In genomic region chr15:99344148-99344870, GRCm38 (mm10) we compare ENCODE assay signal across 8 mouse cellular contexts. TPM values are rescaled to one million over a fixed set of nuclear protein-coding genes. Genes with fewer than 3 reads are reported as not detected.
DNase-seq lines count a peak whose midpoint lies in the region; ATAC-seq and TF ChIP-seq lines count a peak whose summit lies in the region.

No protein-coding gene starts in this region.

- H3K27ac ChIP-seq in left cerebral cortex, adult 2 months, result peak overlapping the region; percentile 79
- H3K27ac ChIP-seq in forebrain, embryonic 14.5 days (ENCODE audit: low read depth, low read length), result peak overlapping the region; percentile 68; the same call in 1 of the 2 replicates
- peak overlapping the region; percentile 77 for H3K27ac ChIP-seq in hindbrain, embryonic 13.5 days
- peak overlapping the region; percentile 69 for H3K27ac ChIP-seq in neural tube, embryonic 15.5 days (replicated peaks)

- no peak overlapping the region for H3K4me3 ChIP-seq in left cerebral cortex, adult 2 months
- no peak overlapping the region for H3K4me3 ChIP-seq in forebrain, embryonic 14.5 days (ENCODE audit: low read depth, low read length)
- no peak overlapping the region for H3K4me3 ChIP-seq in hindbrain, embryonic 13.5 days
- H3K4me3 ChIP-seq in neural tube, embryonic 15.5 days (replicated peaks), result no peak overlapping the region

- no peak overlapping the region for H3K4me2 ChIP-seq in forebrain, embryonic 14.5 days (ENCODE audit: low read length)
- no peak overlapping the region for H3K4me2 ChIP-seq in hindbrain, embryonic 13.5 days
- H3K4me2 ChIP-seq in neural tube, embryonic 15.5 days, result no peak overlapping the region

- no peaks in the 10 kb centered on the region for H3K27me3 ChIP-seq in forebrain, embryonic 14.5 days (replicated peaks; ENCODE audit: control insufficient read depth, insufficient read depth, low read length)
- no peaks in the 10 kb centered on the region for H3K27me3 ChIP-seq in hindbrain, embryonic 13.5 days
- H3K27me3 ChIP-seq in neural tube, embryonic 15.5 days (replicated peaks), result no peaks in the 10 kb centered on the region

- no peak overlapping the region for H3K9ac ChIP-seq in forebrain, embryonic 14.5 days (ENCODE audit: low read length)
- peak overlapping the region; percentile 8; the same call in 1 of the 2 replicates for H3K9ac ChIP-seq in hindbrain, embryonic 13.5 days
- no peak overlapping the region for H3K9ac ChIP-seq in neural tube, embryonic 15.5 days (replicated peaks)

- TF ChIP-seq CTCF in left cerebral cortex, adult 2 months (IDR thresholded peaks at IDR 0.05), result no peak

- no peaks in the 10 kb centered on the region for H3K9me3 ChIP-seq in forebrain, embryonic 14.5 days (replicated peaks; ENCODE audit: control insufficient read depth, low read length)
- no peaks in the 10 kb centered on the region for H3K9me3 ChIP-seq in hindbrain, embryonic 13.5 days
- no peaks in the 10 kb centered on the region for H3K9me3 ChIP-seq in neural tube, embryonic 15.5 days (replicated peaks)

- no peaks in the 10 kb centered on the region for H3K36me3 ChIP-seq in forebrain, embryonic 14.5 days (ENCODE audit: control insufficient read depth, insufficient read depth, low read length)
- no peaks in the 10 kb centered on the region for H3K36me3 ChIP-seq in hindbrain, embryonic 13.5 days
- no peaks in the 10 kb centered on the region for H3K36me3 ChIP-seq in neural tube, embryonic 15.5 days

- 77% methylated on average over 8 of the region's 8 CpGs for WGBS in forebrain, embryonic 14.5 days
- WGBS in hindbrain, embryonic 13.5 days, result 67% methylated on average over 8 of the region's 8 CpGs
- WGBS in neural tube, embryonic 15.5 days, result 71% methylated on average over 8 of the region's 8 CpGs

- peaks cover 10% of the 10 kb centered on the region for H3K4me1 ChIP-seq in forebrain, embryonic 14.5 days (ENCODE audit: control insufficient read depth, insufficient read depth, low read length)
- peaks cover 31% of the 10 kb centered on the region for H3K4me1 ChIP-seq in hindbrain, embryonic 13.5 days (replicated peaks)
- H3K4me1 ChIP-seq in neural tube, embryonic 15.5 days, result peaks cover 35% of the 10 kb centered on the region

- DNase-seq in left cerebral cortex, adult 2 months (ENCODE audit: extremely low spot score in 1 of 2, low spot score in 2 of 2), result no peak
- DNase-seq in left cerebral cortex, postnatal 36 days (ENCODE audit: low spot score in 2 of 2), result no peak
- no peak for DNase-seq in forebrain, embryonic 14.5 days (ENCODE audit: low spot score)
- DNase-seq in testis, postnatal 10 days (ENCODE audit: low spot score), result no peak
- DNase-seq in embryo, embryonic 9.5 days (ENCODE audit: extremely low spot score), result no peak
- DNase-seq in left cerebral cortex, adult 18-20 months (ENCODE audit: low spot score in 2 of 2), result no peak

- ATAC-seq in forebrain, embryonic 14.5 days, result no peak
- ATAC-seq in hindbrain, embryonic 13.5 days (ENCODE audit: low FRiP score), result no peak
- ATAC-seq in neural tube, embryonic 15.5 days (ENCODE audit: low FRiP score), result no peak

- intact Hi-C loops in left cerebral cortex, adult 2 months (cut with DNase I), result no loop called here
- intact Hi-C loops in left cerebral cortex, postnatal 36 days (cut with DNase I), result no loop called here

RNA-seq across cellular contexts. Expression of gene Fmnl3, which starts 26.0 kb away (rescaled TPM):
- total RNA-seq in left cerebral cortex, adult 2 months (2021), result 10 to 100 TPM in 1 of 2 experiments, 1 to 10 TPM in 1; 10.0 to 11.4 TPM
- total RNA-seq in left cerebral cortex, postnatal 36 days (2021), result 10 to 100 TPM; 10.6 to 10.8 TPM
- polyA plus RNA-seq in forebrain, embryonic 14.5 days (2014; fragmentation: Nextera tagmentation; extraction: Ambion mirVana), result 3.9 and 5.6 TPM in 2 replicates
- 8.2 and 8.8 TPM in 2 replicates for polyA plus RNA-seq in hindbrain, embryonic 13.5 days (2015; fragmentation: Nextera tagmentation; extraction: Ambion mirVana)
- polyA plus RNA-seq in neural tube, embryonic 15.5 days (2015; fragmentation: Nextera tagmentation; extraction: Ambion mirVana), result 7.9 and 11.9 TPM in 2 replicates
- total RNA-seq in left cerebral cortex, adult 18-20 months (2021), result 1 to 10 TPM; 8.5 to 9.6 TPM

RNA-seq across cellular contexts. Expression of gene Tmbim6, which starts 48.4 kb away (rescaled TPM):
- total RNA-seq in left cerebral cortex, adult 2 months (2021), result 100 to 1,000 TPM; 332 to 333 TPM
- 100 to 1,000 TPM; 319 to 339 TPM for total RNA-seq in left cerebral cortex, postnatal 36 days (2021)
- polyA plus RNA-seq in forebrain, embryonic 14.5 days (2014; fragmentation: Nextera tagmentation; extraction: Ambion mirVana), result 230 and 247 TPM in 2 replicates
- polyA plus RNA-seq in hindbrain, embryonic 13.5 days (2015; fragmentation: Nextera tagmentation; extraction: Ambion mirVana), result 255 and 257 TPM in 2 replicates
- polyA plus RNA-seq in neural tube, embryonic 15.5 days (2015; fragmentation: Nextera tagmentation; extraction: Ambion mirVana), result 289 and 350 TPM in 2 replicates
- 100 to 1,000 TPM; 331 to 338 TPM for total RNA-seq in left cerebral cortex, adult 18-20 months (2021)

RNA-seq across cellular contexts. Expression of gene Fam186b, which starts 48.6 kb away (rescaled TPM):
- 1 to 10 TPM; 1.3 to 1.8 TPM for total RNA-seq in left cerebral cortex, adult 2 months (2021)
- total RNA-seq in left cerebral cortex, postnatal 36 days (2021), result 1 to 10 TPM; 1.7 to 1.8 TPM
- polyA plus RNA-seq in forebrain, embryonic 14.5 days (2014; fragmentation: Nextera tagmentation; extraction: Ambion mirVana), result 0.11 and 0.52 TPM in 2 replicates
- polyA plus RNA-seq in hindbrain, embryonic 13.5 days (2015; fragmentation: Nextera tagmentation; extraction: Ambion mirVana), result 0.47 and 0.69 TPM in 2 replicates
- 0.73 and 0.97 TPM in 2 replicates for polyA plus RNA-seq in neural tube, embryonic 15.5 days (2015; fragmentation: Nextera tagmentation; extraction: Ambion mirVana)
- total RNA-seq in left cerebral cortex, adult 18-20 months (2021), result 1 to 10 TPM; 1.5 to 1.8 TPM

RNA-seq across cellular contexts. Expression of gene Prpf40b, which starts 49.4 kb away (rescaled TPM):
- 100 to 1,000 TPM; 111 to 119 TPM for total RNA-seq in left cerebral cortex, adult 2 months (2021)
- 100 to 1,000 TPM in 1 of 2 experiments, 10 to 100 TPM in 1; 88.1 to 104 TPM for total RNA-seq in left cerebral cortex, postnatal 36 days (2021)
- 57.2 and 81.8 TPM in 2 replicates for polyA plus RNA-seq in forebrain, embryonic 14.5 days (2014; fragmentation: Nextera tagmentation; extraction: Ambion mirVana)
- 116 and 124 TPM in 2 replicates for polyA plus RNA-seq in hindbrain, embryonic 13.5 days (2015; fragmentation: Nextera tagmentation; extraction: Ambion mirVana)
- 95.7 and 111 TPM in 2 replicates for polyA plus RNA-seq in neural tube, embryonic 15.5 days (2015; fragmentation: Nextera tagmentation; extraction: Ambion mirVana)
- total RNA-seq in left cerebral cortex, adult 18-20 months (2021), result 100 to 1,000 TPM in 1 of 2 experiments, 10 to 100 TPM in 1; 93.7 to 100 TPM
